Mouse (Mus musculus) intestine, embryonic 14.5 days (tissue): Measurements from ENCODE around the gene Nme7. TPM values are rescaled to one million over a fixed set of nuclear protein-coding genes. Genes with fewer than 3 reads are reported as not detected.

ENCODE experiments used
- ATAC-seq: fragments of 200-750 bp; cut with Nextera tagmentation; replicated peaks from 2 replicates; pipeline ENCODE4 v1.8.0; 2017; ENCODE audit warnings: low read depth, moderate number of reproducible peaks, moderate TSS enrichment, moderate library complexity; ENCODE audit not compliant: low FRiP score, low TSS enrichment
- DNase-seq: peaks from one replicate; pipeline ENCODE4 v3.0.0-alpha.2; 2018; ENCODE audit warnings: low spot score
- H3K27ac ChIP-seq: fragments of 300-500 bp; sonication (generic); 2 replicates; pipeline ENCODE4 v1.5.1; 2014; ENCODE audit warnings: low read depth, mild to moderate bottlenecking, control low read depth
- H3K27me3 ChIP-seq: fragments of 300-500 bp; sonication (generic); replicated peaks from 2 replicates; pipeline ENCODE4 v1.6.1; 2014; ENCODE audit warnings: low read length, control low read depth; ENCODE audit not compliant: control insufficient read depth, insufficient read depth
- H3K36me3 ChIP-seq: fragments of 300-500 bp; sonication (generic); 2 replicates; pipeline ENCODE4 v1.6.1; 2014; ENCODE audit warnings: low read length, control low read depth; ENCODE audit not compliant: control insufficient read depth, insufficient read depth
- H3K4me1 ChIP-seq: fragments of 300-500 bp; sonication (generic); replicated peaks from 2 replicates; pipeline ENCODE4 v1.6.1; 2014; ENCODE audit warnings: low read length, control low read depth, mixed read lengths; ENCODE audit not compliant: control insufficient read depth, insufficient read depth
- H3K4me2 ChIP-seq: fragments of 300-500 bp; sonication (generic); 2 replicates; pipeline ENCODE4 v1.6.1; 2014; ENCODE audit warnings: low read length
- H3K4me3 ChIP-seq: fragments of 300-500 bp; sonication (generic); 2 replicates; pipeline ENCODE4 v1.5.1; 2014; ENCODE audit warnings: low read depth, low read length, control low read depth, mixed read lengths
- H3K9ac ChIP-seq: fragments of 300-500 bp; sonication (generic); 2 replicates; pipeline ENCODE4 v1.6.1; 2014; ENCODE audit warnings: mild to moderate bottlenecking, low read length
- H3K9me3 ChIP-seq: fragments of 300-500 bp; sonication (generic); 2 replicates; pipeline ENCODE4 v1.6.1; 2016; ENCODE audit warnings: low read length, control low read depth; ENCODE audit not compliant: control insufficient read depth
- WGBS: fragments of 180-500 bp; shearing (Covaris S2); extraction: QIAGEN DNeasy Blood & Tissue Kit; methylation state at CpG from one replicate; pipeline ENCODE4 v1.1.7; 2014; 5-methylcytosine and 5-hydroxymethylcytosine counted together
- polyA plus RNA-seq: library from polyadenylated mRNA; unstranded; fragments of >200 nt; fragmentation: Nextera tagmentation; extraction: Ambion mirVana; gene quantifications from 2 replicates; pipeline ENCODE4 v1.2.1, GENCODE M21; 2014

The Nme7 gene
- polyA plus RNA-seq, 1 experiment from 2014 or later: 34.5 TPM

GRCm38 (mm10) chr1:164468329-164468728 lies 164.4 kb downstream of the Nme7 start:
- H3K27ac ChIP-seq: no peak overlapping the region
- 74% methylated on average over 8 of the region's 8 CpGs for WGBS
- no peaks in the 10 kb centered on the region for H3K27me3 ChIP-seq
- H3K9ac ChIP-seq: no peak overlapping the region
- no peak for ATAC-seq
- H3K4me3 ChIP-seq: no peak overlapping the region
- no peak overlapping the region for H3K4me2 ChIP-seq
- H3K36me3 ChIP-seq: no peaks in the 10 kb centered on the region
- H3K4me1 ChIP-seq: no peaks in the 10 kb centered on the region
- H3K9me3 ChIP-seq: no peaks in the 10 kb centered on the region
- DNase-seq: no peak

- Histone ChIP-seq H3K4me1 (no peaks in the 10 kb centered on the region; the same call in 1 of the 2 replicates), H3K4me3 (no peak overlapping the region), H3K9me3 (no peaks in the 10 kb centered on the region), H3K27ac (no peak overlapping the region), H3K27me3 (no peaks in the 10 kb centered on the region), H3K36me3 (no peaks in the 10 kb centered on the region), H3K9ac (no peak overlapping the region), H3K4me2 (no peak overlapping the region)
- ATAC-seq (no peak), DNase-seq (no peak)
- 69% methylated on average over 6 of the region's 6 CpGs for WGBS
Measured at GRCm38 (mm10) chr1:164470985-164471384, 167.1 kb downstream of the Nme7 start.

GRCm38 (mm10) chr1:164471632-164472031 lies 167.7 kb downstream of the Nme7 start:
- no peaks in the 10 kb centered on the region; the same call in 1 of the 2 replicates for H3K4me1 ChIP-seq
- ATAC-seq: no peak
- WGBS: 85% methylated on average over 5 of the region's 5 CpGs

GRCm38 (mm10) chr1:164473398-164473797 lies 169.5 kb downstream of the Nme7 start:
- Histone ChIP-seq H3K27ac (no peak overlapping the region), H3K4me2 (no peak overlapping the region), H3K27me3 (no peaks in the 10 kb centered on the region), H3K36me3 (no peaks in the 10 kb centered on the region), H3K9ac (no peak overlapping the region), H3K4me1 (no peaks in the 10 kb centered on the region; the same call in 1 of the 2 replicates), H3K4me3 (no peak overlapping the region), H3K9me3 (no peaks in the 10 kb centered on the region)
- DNase-seq: peak; percentile 32
- 91% methylated on average over 7 of the region's 7 CpGs for WGBS
- no peak for ATAC-seq

More at GRCm38 (mm10) chr1:164471632-164472031, 167.7 kb downstream of the Nme7 start:
- Histone ChIP-seq H3K4me2 (no peak overlapping the region), H3K9ac (no peak overlapping the region), H3K4me3 (no peak overlapping the region), H3K36me3 (no peaks in the 10 kb centered on the region), H3K27me3 (no peaks in the 10 kb centered on the region), H3K9me3 (no peaks in the 10 kb centered on the region), H3K27ac (no peak overlapping the region)
- peak; percentile 44 for DNase-seq

- Histone ChIP-seq H3K4me1 (no peaks in the 10 kb centered on the region; the same call in 1 of the 2 replicates), H3K9ac (no peak overlapping the region), H3K4me2 (no peak overlapping the region), H3K9me3 (no peaks in the 10 kb centered on the region), H3K27me3 (no peaks in the 10 kb centered on the region), H3K4me3 (no peak overlapping the region), H3K36me3 (no peaks in the 10 kb centered on the region), H3K27ac (no peak overlapping the region)
- ATAC-seq (no peak), DNase-seq (no peak)
- WGBS: 55% methylated on average over 6 of the region's 6 CpGs
Measured at GRCm38 (mm10) chr1:164474310-164474709, 170.4 kb downstream of the Nme7 start.

- Histone ChIP-seq H3K27me3 (no peaks in the 10 kb centered on the region), H3K27ac (no peak overlapping the region), H3K4me3 (no peak overlapping the region), H3K4me2 (no peak overlapping the region), H3K9me3 (no peaks in the 10 kb centered on the region), H3K4me1 (no peaks in the 10 kb centered on the region; the same call in 1 of the 2 replicates), H3K9ac (no peak overlapping the region), H3K36me3 (no peaks in the 10 kb centered on the region)
- ATAC-seq (peak; percentile 74; the same call in 1 of the 2 replicates), DNase-seq (peak; percentile 57)
- whole genome bisulfite sequencing: 40% methylated on average over 7 of the region's 7 CpGs
Measured at GRCm38 (mm10) chr1:164474778-164475511, 171.0 kb downstream of the Nme7 start.

GRCm38 (mm10) chr1:164475895-164476294 lies 172.0 kb downstream of the Nme7 start:
- Histone ChIP-seq H3K9me3 (no peaks in the 10 kb centered on the region), H3K4me2 (no peak overlapping the region), H3K27ac (no peak overlapping the region), H3K27me3 (no peaks in the 10 kb centered on the region), H3K36me3 (no peaks in the 10 kb centered on the region), H3K9ac (no peak overlapping the region), H3K4me1 (no peaks in the 10 kb centered on the region; the same call in 1 of the 2 replicates), H3K4me3 (no peak overlapping the region)
- 79% methylated on average over 4 of the region's 4 CpGs for WGBS
- DNase-seq (peak; percentile 23), ATAC-seq (no peak)

- Histone ChIP-seq H3K36me3 (no peaks in the 10 kb centered on the region), H3K4me2 (no peak overlapping the region), H3K9ac (no peak overlapping the region), H3K4me1 (no peaks in the 10 kb centered on the region), H3K9me3 (no peaks in the 10 kb centered on the region), H3K27ac (peak overlapping the region; percentile 13; the same call in 1 of the 2 replicates), H3K4me3 (no peak overlapping the region), H3K27me3 (no peaks in the 10 kb centered on the region)
- DNase-seq: peak; percentile 27
- 70% methylated on average over 5 of the region's 5 CpGs for WGBS
- peak; percentile 84 for ATAC-seq
Measured at GRCm38 (mm10) chr1:164480755-164481644, 177.1 kb downstream of the Nme7 start.
